Mouse (Mus musculus) central nervous system, embryonic 18 days (tissue): Measurements from ENCODE around the gene Spag5. TPM values are rescaled to one million over a fixed set of nuclear protein-coding genes. Genes with fewer than 3 reads are reported as not detected.

Experiments
- polyA plus RNA-seq: library from polyadenylated mRNA; depleted of rRNA; stranded (reverse); fragments of >200 nt; gene quantifications from 2 replicates; pipeline ENCODE4 v1.2.3, GENCODE M21; 2012; rRNA removed

The Spag5 gene
- polyA plus RNA-seq, result 12.0 and 13.5 TPM in 2 replicates

GRCm38 (mm10) chr11:78301357-78302084 lies at the start of gene Spag5:
Gene Spag5 (plus strand): TSS chr11:78301529.

GRCm38 (mm10) chr11:78261380-78262352 lies 39.7 kb upstream of the Spag5 start, which contains the start of gene 2610507B11Rik:
Gene 2610507B11Rik (plus strand): TSS chr11:78261752.

GRCm38 (mm10) chr11:78290654-78291053 lies 10.7 kb upstream of the Spag5 start, which contains the start of gene BC030499:
Gene BC030499 (plus strand): TSS chr11:78290841.

GRCm38 (mm10) chr11:78322860-78323259 lies 21.5 kb downstream of the Spag5 start, which contains the start of gene Aldoc:
Gene Aldoc (plus strand): TSS chr11:78322968.

GRCm38 (mm10) chr11:78327634-78328511 lies 26.5 kb downstream of the Spag5 start, which contains the start of gene Pigs:
Gene Pigs (plus strand): TSS chr11:78328415.

GRCm38 (mm10) chr11:78343381-78344327 lies 42.3 kb downstream of the Spag5 start, which contains the start of gene Unc119:
Gene Unc119 (plus strand): TSS chr11:78343482.

Other genes with a start within 250 kb of the Spag5 start
- gene Eral1, start 221.1 kb upstream of the Spag5 start, polyA plus RNA-seq, result 29.6 and 30.0 TPM in 2 replicates
- gene Fam222b, start 206.9 kb upstream of the Spag5 start, polyA plus RNA-seq, result 13.8 and 15.8 TPM in 2 replicates
- 141 and 143 TPM in 2 replicates for gene Traf4, start 135.9 kb upstream of the Spag5 start, polyA plus RNA-seq
- 9.7 and 10.5 TPM in 2 replicates for gene Nek8, start 124.9 kb upstream of the Spag5 start, polyA plus RNA-seq
- 25.7 and 26.5 TPM in 2 replicates for gene Tlcd1, start 124.8 kb upstream of the Spag5 start, polyA plus RNA-seq
- gene Rpl23a, start 117.9 kb upstream of the Spag5 start, polyA plus RNA-seq, result 2,315 and 2,382 TPM in 2 replicates
- gene Rab34, start 113.1 kb upstream of the Spag5 start, polyA plus RNA-seq, result 96.9 and 97.7 TPM in 2 replicates
- 1.9 and 2.1 TPM in 2 replicates for gene Proca1, start 108.1 kb upstream of the Spag5 start, polyA plus RNA-seq
- 126 and 141 TPM in 2 replicates for gene Sdf2, start 55.8 kb upstream of the Spag5 start, polyA plus RNA-seq
- 18.7 and 22.1 TPM in 2 replicates for gene Supt6, start 55.5 kb upstream of the Spag5 start, polyA plus RNA-seq
- gene 2610507B11Rik, start 39.8 kb upstream of the Spag5 start, polyA plus RNA-seq, result 57.1 and 65.9 TPM in 2 replicates
- gene BC030499, start 10.7 kb upstream of the Spag5 start, polyA plus RNA-seq, result 0.26 and 0.44 TPM in 2 replicates
- 166 and 179 TPM in 2 replicates for gene Aldoc, start 21.4 kb downstream of the Spag5 start, polyA plus RNA-seq
- 56.9 and 57.1 TPM in 2 replicates for gene Pigs, start 26.9 kb downstream of the Spag5 start, polyA plus RNA-seq
- 138 and 147 TPM in 2 replicates for gene Unc119, start 42.0 kb downstream of the Spag5 start, polyA plus RNA-seq
- gene Foxn1, start 85.0 kb downstream of the Spag5 start, polyA plus RNA-seq, result not detected in 2 replicates
- gene Slc13a2, start 120.7 kb downstream of the Spag5 start, polyA plus RNA-seq, result not detected in 2 replicates
- gene Slc46a1, start 164.2 kb downstream of the Spag5 start, polyA plus RNA-seq, result 11.6 and 12.1 TPM in 2 replicates
- 39.2 and 43.0 TPM in 2 replicates for gene Sarm1, start 196.2 kb downstream of the Spag5 start, polyA plus RNA-seq
- 89.4 and 93.1 TPM in 2 replicates for gene Vtn, start 197.6 kb downstream of the Spag5 start, polyA plus RNA-seq
- gene Sebox, start 201.9 kb downstream of the Spag5 start, polyA plus RNA-seq, result 0.28 and 0.30 TPM in 2 replicates
- gene Tmem199, start 210.6 kb downstream of the Spag5 start, polyA plus RNA-seq, result 64.8 and 65.4 TPM in 2 replicates
- 110 and 111 TPM in 2 replicates for gene Poldip2, start 210.7 kb downstream of the Spag5 start, polyA plus RNA-seq
- gene Tnfaip1, start 234.8 kb downstream of the Spag5 start, polyA plus RNA-seq, result 52.8 and 53.0 TPM in 2 replicates
- 85.8 and 87.6 TPM in 2 replicates for gene Ift20, start 234.8 kb downstream of the Spag5 start, polyA plus RNA-seq
- gene Tmem97, start 249.2 kb downstream of the Spag5 start, polyA plus RNA-seq, result 15.8 and 17.2 TPM in 2 replicates